Mouse (Mus musculus): Measurements from ENCODE around the gene Shisa7.

DNA sequence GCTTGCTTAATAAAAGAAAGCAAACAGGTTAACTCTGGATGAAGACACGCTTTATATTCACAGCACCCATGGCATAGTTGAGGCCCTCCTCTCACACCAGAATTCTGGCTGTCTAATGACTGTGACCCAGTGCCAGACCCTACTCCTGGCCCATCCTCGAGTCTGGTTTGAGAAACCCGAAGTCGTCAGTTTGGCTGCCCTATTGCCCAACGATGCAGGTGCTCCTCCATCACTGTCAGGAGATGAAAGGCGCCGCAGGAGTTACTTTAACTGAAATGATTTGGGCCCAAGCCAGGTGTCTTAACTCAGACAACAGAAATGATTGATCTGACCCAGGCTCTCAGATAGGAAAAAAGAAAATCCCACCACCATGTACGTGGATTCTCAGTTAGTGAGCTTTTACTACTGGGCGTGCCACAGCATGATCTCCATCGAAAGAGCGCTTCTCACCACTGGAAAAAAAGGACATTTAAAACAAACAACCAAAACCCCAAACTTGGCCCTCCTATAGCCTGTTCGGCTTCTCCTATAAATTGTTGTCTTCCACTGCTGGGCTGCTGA, 15.0 kb upstream of the Shisa7 start:
- TF ChIP-seq CTCF (conservative IDR thresholded peaks at IDR 0.05; ENCODE audit: low read length) (no peak), POU5F1 (IDR thresholded peaks at IDR 0.05; ENCODE audit: borderline replicate concordance, low read length) (no peak)

Data from E14TG2a.4 (cell line).